Mouse (Mus musculus): ENCODE data around the gene Adcyap1r1. TPM values are rescaled to one million over a fixed set of nuclear protein-coding genes. Genes with fewer than 3 reads are reported as not detected.
A peak's percentile ranks its signal among the peaks of the same experiment; 100 is the strongest.

Gene Adcyap1r1
- polyA plus RNA-seq, 1 experiment from 2014 or later = 52.7 TPM

- DNase-seq (peak; percentile 84), ATAC-seq (ENCODE audit: low FRiP score, low TSS enrichment) (peak; percentile 94)
- no peaks in the 10 kb centered on the region for H3K9me3 ChIP-seq (ENCODE audit: control insufficient read depth, low read length)
- WGBS = 5% methylated on average over 2 of the region's 2 CpGs
- no peak overlapping the region for H3K4me3 ChIP-seq (replicated peaks; ENCODE audit: low read depth, low read length)
- H3K27me3 ChIP-seq (ENCODE audit: control insufficient read depth, insufficient read depth, low read length) = no peaks in the 10 kb centered on the region
- H3K4me2 ChIP-seq (ENCODE audit: low read length) = no peak overlapping the region
- H3K27ac ChIP-seq (replicated peaks; ENCODE audit: low read depth, low read length) = peak overlapping the region; percentile 80
- no peaks in the 10 kb centered on the region for H3K36me3 ChIP-seq (ENCODE audit: control insufficient read depth, insufficient read depth, low read length)
- H3K4me1 ChIP-seq (ENCODE audit: control insufficient read depth, insufficient read depth, low read length) = peaks cover 33% of the 10 kb centered on the region
- no peak overlapping the region for H3K9ac ChIP-seq (replicated peaks; ENCODE audit: low read length)
These were observed 7.7 kb upstream of the Adcyap1r1 start for GRCm38 (mm10) chr6:55443927-55444688.

- peaks cover 35% of the 10 kb centered on the region for H3K4me1 ChIP-seq (ENCODE audit: control insufficient read depth, insufficient read depth, low read length)
- H3K4me2 ChIP-seq (ENCODE audit: low read length) = no peak overlapping the region
- DNase-seq (no peak), ATAC-seq (ENCODE audit: low FRiP score, low TSS enrichment) (no peak)
- H3K4me3 ChIP-seq (replicated peaks; ENCODE audit: low read depth, low read length) = no peak overlapping the region
- H3K36me3 ChIP-seq (ENCODE audit: control insufficient read depth, insufficient read depth, low read length) = no peaks in the 10 kb centered on the region
- peak overlapping the region; percentile 80 for H3K27ac ChIP-seq (replicated peaks; ENCODE audit: low read depth, low read length)
- WGBS = 13% methylated on average over 4 of the region's 4 CpGs
- H3K9me3 ChIP-seq (ENCODE audit: control insufficient read depth, low read length) = no peaks in the 10 kb centered on the region
- H3K27me3 ChIP-seq (ENCODE audit: control insufficient read depth, insufficient read depth, low read length) = no peaks in the 10 kb centered on the region
- no peak overlapping the region for H3K9ac ChIP-seq (replicated peaks; ENCODE audit: low read length)
These were observed 7.1 kb upstream of the Adcyap1r1 start for GRCm38 (mm10) chr6:55444721-55445120.

GRCm38 (mm10) chr6:55448199-55448598 lies 3.6 kb upstream of the Adcyap1r1 start:
- no peak overlapping the region for H3K27ac ChIP-seq (replicated peaks; ENCODE audit: low read depth, low read length)
- no peak for ATAC-seq (ENCODE audit: low FRiP score, low TSS enrichment)
- 72% methylated on average over 9 of the region's 9 CpGs for WGBS
- no peak overlapping the region for H3K4me3 ChIP-seq (replicated peaks; ENCODE audit: low read depth, low read length)
- H3K9ac ChIP-seq (replicated peaks; ENCODE audit: low read length) = no peak overlapping the region
- DNase-seq = no peak
- H3K27me3 ChIP-seq (ENCODE audit: control insufficient read depth, insufficient read depth, low read length) = no peaks in the 10 kb centered on the region
- H3K36me3 ChIP-seq (ENCODE audit: control insufficient read depth, insufficient read depth, low read length) = no peaks in the 10 kb centered on the region
- H3K4me2 ChIP-seq (ENCODE audit: low read length) = no peak overlapping the region
- H3K9me3 ChIP-seq (ENCODE audit: control insufficient read depth, low read length) = no peaks in the 10 kb centered on the region
- H3K4me1 ChIP-seq (ENCODE audit: control insufficient read depth, insufficient read depth, low read length) = peaks cover 46% of the 10 kb centered on the region

GRCm38 (mm10) chr6:55448976-55449678 lies 2.7 kb upstream of the Adcyap1r1 start:
- no peak overlapping the region for H3K4me3 ChIP-seq (replicated peaks; ENCODE audit: low read depth, low read length)
- no peak for DNase-seq
- H3K27me3 ChIP-seq (ENCODE audit: control insufficient read depth, insufficient read depth, low read length) = no peaks in the 10 kb centered on the region
- H3K36me3 ChIP-seq (ENCODE audit: control insufficient read depth, insufficient read depth, low read length) = no peaks in the 10 kb centered on the region
- peaks cover 46% of the 10 kb centered on the region for H3K4me1 ChIP-seq (ENCODE audit: control insufficient read depth, insufficient read depth, low read length)
- ATAC-seq (ENCODE audit: low FRiP score, low TSS enrichment) = no peak
- no peak overlapping the region for H3K4me2 ChIP-seq (ENCODE audit: low read length)
- 74% methylated on average over 8 of the region's 8 CpGs for WGBS
- H3K27ac ChIP-seq (replicated peaks; ENCODE audit: low read depth, low read length) = no peak overlapping the region
- no peaks in the 10 kb centered on the region for H3K9me3 ChIP-seq (ENCODE audit: control insufficient read depth, low read length)
- H3K9ac ChIP-seq (replicated peaks; ENCODE audit: low read length) = no peak overlapping the region

GRCm38 (mm10) chr6:55452381-55452780 lies 603 bp downstream of the Adcyap1r1 start:
- H3K4me2 ChIP-seq (ENCODE audit: low read length) = peak overlapping the region; percentile 90
- WGBS = under 1% methylated on average over 24 of the region's 24 CpGs
- H3K36me3 ChIP-seq (ENCODE audit: control insufficient read depth, insufficient read depth, low read length) = 0 out of 2 replicates have a peak, but pooled peaks cover 7% of the 10 kb centered on the region
- H3K9ac ChIP-seq (replicated peaks; ENCODE audit: low read length) = peak overlapping the region; percentile 90
- H3K4me1 ChIP-seq (ENCODE audit: control insufficient read depth, insufficient read depth, low read length) = peaks cover 45% of the 10 kb centered on the region
- H3K27me3 ChIP-seq (ENCODE audit: control insufficient read depth, insufficient read depth, low read length) = no peaks in the 10 kb centered on the region
- H3K27ac ChIP-seq (replicated peaks; ENCODE audit: low read depth, low read length) = peak overlapping the region; percentile 91
- H3K4me3 ChIP-seq (replicated peaks; ENCODE audit: low read depth, low read length) = peak overlapping the region; percentile 81
- no peaks in the 10 kb centered on the region for H3K9me3 ChIP-seq (ENCODE audit: control insufficient read depth, low read length)
- DNase-seq = peak; percentile 71
- ATAC-seq (ENCODE audit: low FRiP score, low TSS enrichment) = peak; percentile 39; the same call in 1 of the 2 replicates

GRCm38 (mm10) chr6:55453548-55453947 lies 1.8 kb downstream of the Adcyap1r1 start:
- H3K36me3 ChIP-seq (ENCODE audit: control insufficient read depth, insufficient read depth, low read length) = 0 out of 2 replicates have a peak, but pooled peaks cover 7% of the 10 kb centered on the region
- no peak overlapping the region for H3K27ac ChIP-seq (replicated peaks; ENCODE audit: low read depth, low read length)
- peak overlapping the region; percentile 90 for H3K9ac ChIP-seq (replicated peaks; ENCODE audit: low read length)
- no peak for DNase-seq
- H3K4me1 ChIP-seq (ENCODE audit: control insufficient read depth, insufficient read depth, low read length) = peaks cover 46% of the 10 kb centered on the region
- ATAC-seq (ENCODE audit: low FRiP score, low TSS enrichment) = no peak
- H3K27me3 ChIP-seq (ENCODE audit: control insufficient read depth, insufficient read depth, low read length) = no peaks in the 10 kb centered on the region
- peak overlapping the region; percentile 81 for H3K4me3 ChIP-seq (replicated peaks; ENCODE audit: low read depth, low read length)
- peak overlapping the region; percentile 90 for H3K4me2 ChIP-seq (ENCODE audit: low read length)
- no peaks in the 10 kb centered on the region for H3K9me3 ChIP-seq (ENCODE audit: control insufficient read depth, low read length)
- 25% methylated on average over 1 of the region's 1 CpGs for WGBS

GRCm38 (mm10) chr6:55455641-55456040 lies 3.9 kb downstream of the Adcyap1r1 start:
- Histone ChIP-seq H3K4me3 (replicated peaks; ENCODE audit: low read depth, low read length) (no peak overlapping the region), H3K4me1 (ENCODE audit: control insufficient read depth, insufficient read depth, low read length) (peaks cover 44% of the 10 kb centered on the region), H3K27ac (replicated peaks; ENCODE audit: low read depth, low read length) (no peak overlapping the region), H3K36me3 (ENCODE audit: control insufficient read depth, insufficient read depth, low read length) (peaks cover 15% of the 10 kb centered on the region; the same call in 1 of the 2 replicates), H3K27me3 (ENCODE audit: control insufficient read depth, insufficient read depth, low read length) (no peaks in the 10 kb centered on the region), H3K9me3 (ENCODE audit: control insufficient read depth, low read length) (no peaks in the 10 kb centered on the region), H3K9ac (replicated peaks; ENCODE audit: low read length) (no peak overlapping the region), H3K4me2 (ENCODE audit: low read length) (peak overlapping the region; percentile 90)
- ATAC-seq (ENCODE audit: low FRiP score, low TSS enrichment) (no peak), DNase-seq (no peak)
- 88% methylated on average over 5 of the region's 5 CpGs for WGBS

GRCm38 (mm10) chr6:55457727-55458126 lies 5.9 kb downstream of the Adcyap1r1 start:
- Histone ChIP-seq H3K9me3 (ENCODE audit: control insufficient read depth, low read length) (no peaks in the 10 kb centered on the region), H3K4me3 (replicated peaks; ENCODE audit: low read depth, low read length) (no peak overlapping the region), H3K4me1 (ENCODE audit: control insufficient read depth, insufficient read depth, low read length) (peaks cover 37% of the 10 kb centered on the region), H3K27ac (replicated peaks; ENCODE audit: low read depth, low read length) (no peak overlapping the region), H3K9ac (replicated peaks; ENCODE audit: low read length) (no peak overlapping the region), H3K4me2 (ENCODE audit: low read length) (no peak overlapping the region), H3K36me3 (ENCODE audit: control insufficient read depth, insufficient read depth, low read length) (peaks cover 30% of the 10 kb centered on the region), H3K27me3 (ENCODE audit: control insufficient read depth, insufficient read depth, low read length) (no peaks in the 10 kb centered on the region)
- WGBS = 87% methylated on average over 7 of the region's 7 CpGs
- DNase-seq = no peak
- ATAC-seq (ENCODE audit: low FRiP score, low TSS enrichment) = no peak
